Mouse (Mus musculus) heart, adult 2 months (tissue): ENCODE measurements around the gene Rbfox3. TPM values are rescaled to one million over a fixed set of nuclear protein-coding genes. Genes with fewer than 3 reads are reported as not detected.

Source experiments
- DNase-seq, 2 experiments: peaks; one replicate each; pipeline ENCODE4 v3.0.0; 2021
- H3K27ac ChIP-seq: fragments of 200-600 bp; 2 replicates; pipeline ENCODE4 v1.8.1; 2022
- H3K27me3 ChIP-seq: fragments of 200-500 bp; 2 replicates; pipeline ENCODE4 v1.6.1; 2012; ENCODE audit warnings: mild to moderate bottlenecking, low read length, inconsistent platforms, mixed read lengths; ENCODE audit not compliant: control insufficient read depth, insufficient read depth
- H3K36me3 ChIP-seq: fragments of 200-500 bp; 2 replicates; pipeline ENCODE4 v1.6.1; 2012; ENCODE audit warnings: low read length, inconsistent platforms; ENCODE audit not compliant: control insufficient read depth, insufficient read depth
- H3K4me1 ChIP-seq: fragments of 200-500 bp; 2 replicates; pipeline ENCODE4 v1.6.1; 2011; ENCODE audit warnings: low read length; ENCODE audit not compliant: control insufficient read depth, insufficient read depth
- H3K4me3 ChIP-seq: fragments of 200-600 bp; 2 replicates; pipeline ENCODE4 v1.8.1; 2022
- H3K79me2 ChIP-seq: fragments of 200-500 bp; replicated peaks from 2 replicates; pipeline ENCODE4 v1.6.1; 2012; ENCODE audit warnings: mild to moderate bottlenecking, inconsistent platforms, low read length, moderate library complexity, mixed read lengths; ENCODE audit not compliant: control insufficient read depth, insufficient read depth
- H3K9ac ChIP-seq: fragments of 200-500 bp; 2 replicates; pipeline ENCODE4 v1.6.1; 2012; ENCODE audit warnings: low read depth, mild to moderate bottlenecking, control low read depth, inconsistent platforms, low read length, mixed read lengths
- CTCF ChIP-seq: fragments of 200-600 bp; IDR thresholded peaks from 2 replicates; pipeline ENCODE4 v1.8.1; 2022; ENCODE audit warnings: antibody characterized with exemption, mild to moderate bottlenecking, moderate library complexity
- EP300 ChIP-seq: fragments of 200-500 bp; IDR thresholded peaks from 2 replicates; pipeline ENCODE4 v1.6.1; 2011; ENCODE audit warnings: low read depth, low read length, control low read depth; ENCODE audit not compliant: insufficient read depth
- POLR2A ChIP-seq: fragments of 200-500 bp; IDR thresholded peaks from 2 replicates; pipeline ENCODE4 v1.6.1; 2011; ENCODE audit warnings: mild to moderate bottlenecking, low read depth, low read length, control low read depth; ENCODE audit not compliant: insufficient read depth
- WGBS: fragments of 180-500 bp; shearing (Covaris S2); methylation state at CpG from one replicate; pipeline ENCODE4 v1.1.7; 2018; 5-methylcytosine and 5-hydroxymethylcytosine counted together
- intact Hi-C: fragments of 180-260 bp; cut with DNase I; formaldehyde crosslinking; loops from one replicate; pipeline ENCODE4 v1.15.1; 2025
- microRNA-seq, 2 experiments: library from miRNA; unstranded; fragments of <30 nt; microRNA quantifications; one replicate each; pipeline ENCODE4 v1.2.0; 2021
- polyA plus RNA-seq: library from polyadenylated mRNA; depleted of rRNA; stranded (reverse); fragments of >200 nt; gene quantifications from 2 replicates; pipeline ENCODE4 v1.2.3, GENCODE M21; 2012; rRNA removed
- total RNA-seq, 2 experiments: library from RNA; stranded (reverse); gene quantifications; 2 replicates each; pipeline ENCODE4 v1.2.3; 2021

Rbfox3 gene
- total and polyA plus RNA-seq, 3 experiments: 0.16 to 0.23 TPM; not detected in 1

DNA sequence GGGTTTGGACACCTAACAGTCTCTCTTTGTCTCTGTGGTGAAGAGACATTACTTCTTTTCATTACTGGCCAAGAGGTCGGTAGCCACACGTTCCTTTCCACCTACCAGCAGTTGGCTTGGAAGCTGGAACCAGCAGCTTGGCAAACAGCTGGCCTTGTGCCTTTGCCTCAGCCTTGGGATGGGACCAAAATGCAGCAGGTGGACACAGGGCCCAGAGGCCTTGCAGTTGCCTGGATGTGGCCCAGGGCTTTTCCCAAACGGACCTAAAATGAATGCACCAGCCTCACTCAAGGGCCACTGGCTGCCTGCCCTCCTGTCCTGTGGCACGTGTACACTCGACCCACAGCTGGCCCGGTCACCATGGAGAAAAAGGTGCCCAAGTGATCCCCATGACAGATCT, 460.2 kb downstream of the Rbfox3 start:
- Histone ChIP-seq H3K9ac (no peak overlapping the region), H3K79me2 (no peaks in the 10 kb centered on the region), H3K36me3 (no peaks in the 10 kb centered on the region), H3K27ac (no peak overlapping the region), H3K27me3 (no peaks in the 10 kb centered on the region), H3K4me1 (peaks cover 10% of the 10 kb centered on the region), H3K4me3 (no peak overlapping the region)
- TF ChIP-seq EP300 (no peak), POLR2A (no peak), CTCF (no peak)
- peak in 1 of 2 experiments; percentile 35 for DNase-seq
- intact Hi-C loops: no loop called here
- 65% methylated on average over 6 of the region's 6 CpGs for WGBS

DNA sequence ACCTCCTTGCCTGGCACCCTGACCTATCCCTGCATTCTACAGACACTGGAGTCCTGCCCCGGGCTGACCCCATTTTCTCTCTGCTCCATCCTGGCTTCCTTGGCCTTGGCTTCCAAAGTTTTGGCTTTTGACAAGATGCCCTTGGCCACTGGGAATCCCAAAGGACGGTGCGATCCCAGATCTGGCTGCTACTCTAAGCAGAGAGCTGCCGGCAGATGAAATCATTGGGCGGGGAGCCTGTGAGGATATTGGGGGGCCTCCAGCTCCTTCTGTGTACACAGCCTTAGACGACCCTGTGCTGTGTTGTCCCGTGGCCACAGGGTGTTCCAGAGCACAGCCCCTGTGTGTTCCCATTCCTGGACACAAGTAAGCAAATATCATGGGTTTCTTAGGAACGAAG, 463.0 kb downstream of the Rbfox3 start:
- DNase-seq: peak; percentile 73 to 83
- 73% methylated on average over 8 of the region's 8 CpGs for whole genome bisulfite sequencing
- H3K4me1 ChIP-seq: peaks cover 2% of the 10 kb centered on the region; the same call in 1 of the 2 replicates
- H3K27ac ChIP-seq: no peak overlapping the region; the same call in 1 of the 2 replicates
- H3K4me3 ChIP-seq: no peak overlapping the region
- H3K79me2 ChIP-seq: no peaks in the 10 kb centered on the region
- intact Hi-C loops: no loop called here
- H3K9ac ChIP-seq: no peak overlapping the region
- no peaks in the 10 kb centered on the region for H3K27me3 ChIP-seq
- no peaks in the 10 kb centered on the region for H3K36me3 ChIP-seq
- TF ChIP-seq POLR2A (no peak), CTCF (no peak), EP300 (no peak)

DNA sequence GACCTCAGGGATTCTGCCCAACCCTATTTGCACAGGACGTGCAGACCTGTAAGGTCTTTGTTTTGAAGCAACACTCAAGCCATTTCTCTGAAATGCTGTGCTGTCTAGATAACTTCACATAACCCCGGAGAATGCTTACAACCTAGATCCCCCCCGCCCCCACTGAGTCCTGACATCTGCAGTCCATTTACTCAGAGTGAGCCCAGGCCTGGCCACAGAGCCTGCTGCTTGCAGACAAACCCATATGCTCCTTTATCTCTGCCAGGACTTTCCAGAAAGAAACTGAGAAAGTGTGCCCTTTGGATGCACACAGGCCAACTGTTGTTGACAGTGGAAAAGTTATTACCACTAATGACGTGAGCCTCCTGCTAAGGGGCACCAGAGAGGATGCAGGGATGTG, 464.1 kb downstream of the Rbfox3 start:
- H3K4me1 ChIP-seq: peaks cover 5% of the 10 kb centered on the region; the same call in 1 of the 2 replicates
- no peak overlapping the region for H3K4me3 ChIP-seq
- intact Hi-C loops: no loop called here
- 64% methylated on average over 4 of the region's 4 CpGs for WGBS
- no peaks in the 10 kb centered on the region for H3K79me2 ChIP-seq
- no peaks in the 10 kb centered on the region for H3K27me3 ChIP-seq
- DNase-seq: no peak
- no peak overlapping the region for H3K9ac ChIP-seq
- no peaks in the 10 kb centered on the region for H3K36me3 ChIP-seq
- TF ChIP-seq EP300 (no peak), POLR2A (no peak), CTCF (no peak)
- no peak overlapping the region for H3K27ac ChIP-seq

DNA sequence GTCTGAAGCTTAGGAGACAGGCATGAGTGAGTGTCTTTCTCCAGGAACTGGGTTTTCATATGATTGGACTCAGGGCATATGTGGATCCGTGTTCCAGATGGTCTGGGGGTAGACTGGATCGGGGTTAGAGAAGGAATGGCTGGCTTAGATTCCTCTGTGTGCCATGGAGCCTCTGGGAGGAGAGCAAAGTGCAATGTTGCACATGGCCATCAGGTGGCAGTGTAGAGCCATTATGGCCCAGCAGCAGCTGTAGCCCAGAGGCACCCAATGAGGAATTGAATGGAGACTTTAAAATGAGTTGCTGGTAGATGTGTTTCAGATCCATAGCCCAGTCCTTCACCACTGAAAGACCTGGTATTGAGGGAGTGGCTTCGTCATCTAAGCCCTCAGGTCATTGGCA, 465.6 kb downstream of the Rbfox3 start:
- Histone ChIP-seq H3K27ac (no peak overlapping the region), H3K27me3 (no peaks in the 10 kb centered on the region), H3K36me3 (no peaks in the 10 kb centered on the region), H3K79me2 (no peaks in the 10 kb centered on the region), H3K9ac (no peak overlapping the region), H3K4me1 (peaks cover 13% of the 10 kb centered on the region), H3K4me3 (no peak overlapping the region)
- WGBS: 13% methylated on average over 3 of the region's 3 CpGs
- intact Hi-C loops: loop anchor here (1.0 kb wide), 2 partner anchors 45 to 293 kb away; no protein-coding TSS in a partner anchor
- DNase-seq: peak; percentile 61 to 81
- TF ChIP-seq POLR2A (no peak), CTCF (peak; percentile 95), EP300 (peak; percentile 98)

DNA sequence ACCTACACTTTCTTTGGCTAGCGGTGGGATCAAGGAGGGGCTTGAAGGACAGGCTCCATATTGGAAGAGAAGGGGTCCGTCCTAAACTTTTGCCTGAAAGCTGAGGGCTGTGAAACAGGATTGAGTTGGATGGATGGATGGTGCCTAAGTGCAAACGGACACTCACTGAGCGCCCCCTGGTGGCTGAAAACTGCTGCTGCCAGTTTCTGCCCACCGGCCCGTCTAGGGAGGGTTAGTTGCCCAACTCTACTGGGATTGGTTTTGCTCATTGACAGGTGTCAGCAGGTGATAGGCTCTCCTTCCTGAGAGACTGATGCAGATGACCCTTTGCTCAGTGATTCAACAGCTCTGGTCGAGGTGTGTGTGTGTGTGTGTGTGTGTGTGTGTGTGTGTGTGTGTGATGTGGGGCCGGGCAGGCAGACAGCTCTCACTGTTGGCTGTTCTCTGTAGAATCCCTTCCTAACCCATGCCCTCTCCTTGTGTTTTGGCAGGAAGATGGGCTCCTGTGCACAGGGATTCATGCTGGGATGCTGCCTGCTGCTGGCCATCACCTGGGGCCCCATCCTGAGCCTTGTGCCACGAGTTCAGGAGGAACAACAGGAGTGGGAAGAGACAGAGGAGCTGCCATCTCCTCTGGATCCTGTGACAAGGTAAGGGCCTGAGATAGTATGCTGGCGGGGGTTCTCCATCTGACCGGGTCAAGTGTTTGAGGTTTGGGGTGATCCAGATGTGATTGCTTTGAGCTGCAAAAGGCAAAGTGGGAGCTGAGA, 468.0 kb downstream of the Rbfox3 start:
- no peak overlapping the region for H3K4me3 ChIP-seq
- H3K79me2 ChIP-seq: no peaks in the 10 kb centered on the region
- no peaks in the 10 kb centered on the region for H3K27me3 ChIP-seq
- WGBS: 31% methylated on average over 11 of the region's 11 CpGs
- no peak overlapping the region for H3K9ac ChIP-seq
- H3K27ac ChIP-seq: no peak overlapping the region
- no peaks in the 10 kb centered on the region for H3K36me3 ChIP-seq
- peak; percentile 91 for TF ChIP-seq CTCF
- peak; percentile 83 for TF ChIP-seq EP300
- no peak for TF ChIP-seq POLR2A
- H3K4me1 ChIP-seq: peaks cover 22% of the 10 kb centered on the region
- DNase-seq: peak; percentile 69 to 84
- intact Hi-C loops: loop anchor here (1.0 kb wide), 1 partner anchor 20 kb away; no protein-coding TSS in a partner anchor

DNA sequence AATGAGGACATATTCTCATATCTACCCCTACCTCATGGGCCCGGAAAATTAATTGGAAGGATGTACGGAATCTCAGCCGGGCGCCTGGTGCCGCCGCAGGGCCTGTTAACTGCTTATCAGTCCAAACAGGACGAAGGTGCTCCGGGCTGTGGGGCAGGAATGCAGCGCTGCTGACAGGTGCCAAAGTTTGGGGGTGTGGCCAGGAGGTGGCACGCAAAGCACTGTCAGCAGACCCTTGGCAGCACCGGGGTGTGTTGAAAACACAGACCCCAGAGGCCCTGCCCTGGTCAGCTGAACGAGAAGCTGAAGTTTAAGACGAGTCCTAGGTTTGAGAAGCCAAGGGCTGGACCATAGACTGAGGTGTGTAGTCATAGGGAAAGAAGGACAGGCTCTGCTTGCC, 468.7 kb downstream of the Rbfox3 start:
- intact Hi-C loops: loop anchor here (1.0 kb wide), 1 partner anchor 19 kb away; no protein-coding TSS in a partner anchor
- H3K36me3 ChIP-seq: no peaks in the 10 kb centered on the region
- H3K4me3 ChIP-seq: no peak overlapping the region
- no peaks in the 10 kb centered on the region for H3K27me3 ChIP-seq
- no peak for DNase-seq
- WGBS: 50% methylated on average over 13 of the region's 13 CpGs
- no peak for TF ChIP-seq EP300
- H3K79me2 ChIP-seq: no peaks in the 10 kb centered on the region
- H3K4me1 ChIP-seq: peaks cover 25% of the 10 kb centered on the region
- no peak overlapping the region for H3K9ac ChIP-seq
- no peak overlapping the region for H3K27ac ChIP-seq

Small RNA genes lying within 50 kb of the gene (microRNA-seq; reads per million reads assigned to microRNA genes)
- gene Gm25040: 0 reads per million in 2 experiments

Other genes with a start within 250 kb of the Rbfox3 start
- not detected for gene Enpp7, start 76.6 kb upstream of the Rbfox3 start, total RNA-seq
- gene Enpp7, start 76.6 kb upstream of the Rbfox3 start, polyA plus RNA-seq: not detected in 2 replicates
- gene Cbx2, start 111.4 kb upstream of the Rbfox3 start, total RNA-seq: 1 to 10 TPM; 1.7 to 2.3 TPM
- gene Cbx2, start 111.4 kb upstream of the Rbfox3 start, polyA plus RNA-seq: 2.3 and 3.0 TPM in 2 replicates
- 1 to 10 TPM; 4.0 to 5.3 TPM for gene Cbx8, start 129.4 kb upstream of the Rbfox3 start, total RNA-seq
- gene Cbx8, start 129.4 kb upstream of the Rbfox3 start, polyA plus RNA-seq: 2.0 and 2.7 TPM in 2 replicates
- gene Cbx4, start 174.6 kb upstream of the Rbfox3 start, total RNA-seq: 10 to 100 TPM in 1 of 2 experiments, 1 to 10 TPM in 1; 8.1 to 12.3 TPM
- gene Cbx4, start 174.6 kb upstream of the Rbfox3 start, polyA plus RNA-seq: 4.7 and 5.4 TPM in 2 replicates